In the genomic region with DNA sequence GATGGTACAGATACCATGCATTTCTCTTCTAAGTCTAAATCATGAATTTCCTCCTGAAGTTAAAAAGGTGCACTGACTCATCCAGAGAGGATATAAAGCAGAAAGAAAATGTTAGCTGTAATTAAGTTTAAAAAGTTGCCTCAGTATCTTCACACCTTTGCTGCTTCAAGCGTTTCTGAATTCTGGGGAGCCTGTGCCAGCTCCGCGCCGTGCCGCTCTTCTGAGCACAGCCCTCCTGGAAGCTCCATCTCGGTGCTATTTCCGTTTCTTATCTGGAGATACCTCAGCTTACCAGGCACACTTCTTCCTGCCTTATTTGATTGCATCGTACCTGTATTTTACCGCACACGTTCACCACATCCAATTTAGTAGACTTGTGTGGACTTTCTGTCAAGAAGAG, we compare ENCODE assay signal across 22 mouse cellular contexts.
"Had no signal": no experiment of that assay in that cellular context is flagged by ENCODE, and none has a peak within 500 bp of the region (broad histone marks: within the 10 kb centered on the region; RNA-seq: fewer than 3 reads in every experiment).

No protein-coding gene starts in this region.

- ATAC-seq: hindbrain, embryonic 16.5 days; hindbrain, postnatal 0 days; inflammation-experienced regulatory T-cells, adult 6 months; intestine, embryonic 15.5 days; intestine, embryonic 16.5 days; intestine, postnatal 0 days had no signal

- DNase-seq: heart, postnatal 10 days; heart, postnatal 14 days; heart, postnatal 36 days; heart, postnatal 4 days; kidney, adult 11 months; kidney, adult 18-20 months; kidney, adult 2 months; kidney, adult 8-10 months; kidney, adult 9 months; kidney, postnatal 10 days; kidney, postnatal 14 days; kidney, postnatal 25 days; kidney, postnatal 36 days; kidney, postnatal 4 days; layer of hippocampus, adult 9-11 months; layer of hippocampus, postnatal 36 days had no signal
